Mouse (Mus musculus) cerebellum, postnatal 36 days (tissue): ENCODE measurements around the gene Pigo.
"Not testable (repeated sequence)": the region's sequence is repeated elsewhere in the genome, so short reads cannot be mapped to it uniquely, and the experiment has no call there.

ENCODE experiments used
- DNase-seq, 2 experiments: peaks; one replicate each; pipeline ENCODE4 v3.0.0; 2021 to 2022; ENCODE audit warnings: mixed read lengths in 2 of 2

The Pigo gene

GRCm38 (mm10) chr4:43000141-43000986 is 25.3 kb downstream of the Pigo start, which contains the start of gene Vcp:
TSS of gene Vcp (minus strand) at chr4:43000507.
- DNase-seq, result peak; percentile 99

- DNase-seq, result peak; percentile 63 to 72
Observed at GRCm38 (mm10) chr4:42999451-43000140, 26.0 kb downstream of the Pigo start.

- no peak for DNase-seq
Observed at GRCm38 (mm10) chr4:42998022-42998421, 27.6 kb downstream of the Pigo start.

- no peak for DNase-seq
Observed at GRCm38 (mm10) chr4:42988296-42988695, 37.3 kb downstream of the Pigo start.

GRCm38 (mm10) chr4:42980467-42980866 is 45.2 kb downstream of the Pigo start:
- DNase-seq, result not testable (repeated sequence)

GRCm38 (mm10) chr4:42978062-42978461 is 47.6 kb downstream of the Pigo start:
- DNase-seq, result no peak

- DNase-seq, result no peak
Observed at GRCm38 (mm10) chr4:42973868-42974267, 51.8 kb downstream of the Pigo start.

GRCm38 (mm10) chr4:42972952-42973351 is 52.7 kb downstream of the Pigo start:
- DNase-seq, result no peak

GRCm38 (mm10) chr4:42969304-42969703 is 56.3 kb downstream of the Pigo start, which contains the start of gene 1700022I11Rik:
TSS of gene 1700022I11Rik (plus strand) at chr4:42969604.
- DNase-seq, result no peak
